Mouse (Mus musculus) stomach, embryonic 16.5 days (tissue): Measurements from ENCODE around the gene Pof1b. TPM values are rescaled to one million over a fixed set of nuclear protein-coding genes. Genes with fewer than 3 reads are reported as not detected.

Experiments
- polyA plus RNA-seq: library from polyadenylated mRNA; unstranded; fragments of >200 nt; fragmentation: Nextera tagmentation; extraction: Ambion mirVana; gene quantifications from 2 replicates; pipeline ENCODE4 v1.2.1, GENCODE M21; 2015

Gene Pof1b
- polyA plus RNA-seq, 1 experiment from 2014 or later, result 24.1 TPM

Other genes with a start within 250 kb of the Pof1b start
- 0.54 and 1.0 TPM in 2 replicates for gene 2010106E10Rik, start 203.4 kb downstream of the Pof1b start, polyA plus RNA-seq
- 9.3 and 10.1 TPM in 2 replicates for gene Zfp711, start 98.1 kb downstream of the Pof1b start, polyA plus RNA-seq